Mouse (Mus musculus) lung, adult 2 months (tissue): ENCODE results near the gene Rfx5.

Experiments used
- CTCF ChIP-seq: fragments of 200-500 bp; IDR thresholded peaks from 2 replicates; pipeline ENCODE4 v1.5.1; 2011; ENCODE audit warnings: mild to moderate bottlenecking, low read length, control low read depth; ENCODE audit not compliant: insufficient read depth
- POLR2A ChIP-seq: fragments of 200-500 bp; IDR thresholded peaks from 2 replicates; pipeline ENCODE4 v1.6.1; 2011; ENCODE audit warnings: low read depth, mild to moderate bottlenecking, control low read depth, low read length, borderline replicate concordance; ENCODE audit errors: extremely low read depth

DNA sequence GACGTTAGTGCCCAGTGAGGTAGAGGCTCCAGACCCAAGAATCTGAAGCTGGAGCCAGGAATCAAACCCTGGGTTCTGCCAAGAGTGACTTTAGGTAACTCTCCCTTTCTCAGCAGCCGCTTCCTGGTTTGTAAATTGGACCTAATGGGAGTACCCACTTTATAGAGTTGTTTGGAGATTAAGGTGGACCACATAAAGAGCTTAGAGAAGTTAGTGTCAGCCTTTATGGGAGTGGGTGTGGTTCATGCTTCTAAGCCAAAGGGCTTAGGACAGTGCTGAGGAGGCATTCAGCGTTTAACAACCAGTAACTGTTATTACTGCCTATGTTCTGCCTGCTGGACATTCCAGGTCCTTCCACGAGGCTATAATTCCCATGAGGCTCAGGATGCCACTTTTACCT, 35.0 kb upstream of the Rfx5 start:
- TF ChIP-seq POLR2A (no peak), CTCF (no peak)
